Mouse (Mus musculus) urinary bladder, postnatal 0 days (tissue): Measurements from ENCODE around the gene Gm9903. TPM values are rescaled to one million over a fixed set of nuclear protein-coding genes. Genes with fewer than 3 reads are reported as not detected.

Experiments
- polyA plus RNA-seq: library from polyadenylated mRNA; unstranded; fragments of >200 nt; fragmentation: Nextera tagmentation; extraction: Ambion mirVana; gene quantifications from 2 replicates; pipeline ENCODE4 v1.2.1, GENCODE M21; 2015

The Gm9903 gene
- polyA plus RNA-seq, result 0.56 and 0.60 TPM in 2 replicates

DNA sequence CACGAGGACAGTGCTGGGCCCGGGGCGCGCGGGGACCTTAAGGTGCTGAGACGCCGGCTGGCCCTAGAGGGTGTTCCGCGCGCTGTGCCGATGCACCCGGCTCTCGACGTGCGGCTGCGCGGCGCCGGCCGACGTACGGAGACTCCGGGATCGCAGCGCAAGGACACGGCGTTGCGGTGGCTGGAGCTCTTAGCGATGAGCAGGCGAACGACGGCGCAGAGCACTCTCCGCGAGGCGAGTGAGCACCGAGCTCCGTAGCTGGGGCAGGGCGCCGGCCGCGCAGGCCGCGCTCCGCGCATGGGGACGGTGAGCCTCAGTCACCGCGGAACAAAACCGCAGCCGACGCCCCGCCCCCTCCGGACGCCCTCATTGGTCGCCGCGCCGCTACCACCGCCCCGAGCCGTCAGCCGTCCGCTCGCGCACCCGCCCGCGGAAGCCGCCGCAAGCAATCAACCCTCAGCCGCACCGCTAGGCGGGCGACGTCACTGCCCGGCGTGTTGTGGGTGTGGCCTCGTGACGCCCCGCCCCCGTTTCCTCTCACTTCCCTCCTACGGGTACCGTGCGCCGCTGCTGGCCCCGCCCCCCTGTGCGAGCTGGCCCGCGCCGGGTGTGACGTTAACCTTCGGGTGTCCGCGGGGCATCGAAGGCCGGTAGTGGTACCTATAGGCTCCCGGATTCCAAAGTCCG, at the start of gene Gm9903, which contains the start of gene Fam53a:
Gene Gm9903 (plus strand): TSS at position 625 of the 687 bp plus-strand sequence.
Gene Fam53a (minus strand): TSS at position 335 of the 687 bp plus-strand sequence.

DNA sequence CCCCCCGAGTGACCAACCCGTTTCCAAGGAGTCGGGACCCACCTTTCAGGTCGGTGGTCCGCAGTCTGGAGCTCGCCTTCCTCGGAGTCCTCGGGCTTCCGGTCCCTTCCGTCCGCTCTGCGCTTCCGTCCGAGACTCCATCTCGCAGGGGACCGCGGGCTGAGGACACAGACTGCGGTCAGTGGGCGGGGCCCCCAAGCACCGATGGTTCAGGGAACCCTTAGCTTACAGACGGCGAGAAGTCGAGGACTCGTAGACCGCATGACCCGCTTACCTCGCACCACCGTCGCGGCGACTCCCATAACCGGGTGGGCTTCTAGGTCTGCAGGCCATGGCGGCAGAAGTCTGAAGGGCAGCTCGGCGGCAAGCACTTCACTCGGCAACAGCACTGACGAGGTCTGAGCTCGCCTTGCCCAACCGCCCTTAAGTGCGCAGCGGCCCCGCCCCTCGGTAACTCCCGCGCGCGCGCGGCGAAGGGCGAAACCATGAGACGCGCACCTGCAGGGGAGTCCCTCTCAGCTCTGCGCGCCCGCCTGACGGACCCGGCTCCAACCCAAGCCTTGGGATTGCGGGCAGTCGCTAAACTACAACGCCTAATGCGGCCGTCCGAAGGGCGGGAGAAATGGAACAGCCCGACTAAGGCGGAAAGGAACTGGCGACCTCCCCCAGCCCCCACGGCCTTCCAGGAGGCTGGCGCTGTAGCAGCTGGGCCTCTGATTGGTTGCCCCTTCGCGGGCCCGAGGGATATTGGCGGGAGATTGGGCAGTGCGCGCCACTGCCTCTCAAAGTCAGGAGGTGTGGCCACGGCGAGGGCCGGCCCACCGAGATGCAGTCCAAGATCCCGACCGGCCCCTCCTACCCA, 22.4 kb downstream of the Gm9903 start, which contains the start of gene Slbp:
Gene Slbp (minus strand): TSS at position 654 of the 862 bp plus-strand sequence.

DNA sequence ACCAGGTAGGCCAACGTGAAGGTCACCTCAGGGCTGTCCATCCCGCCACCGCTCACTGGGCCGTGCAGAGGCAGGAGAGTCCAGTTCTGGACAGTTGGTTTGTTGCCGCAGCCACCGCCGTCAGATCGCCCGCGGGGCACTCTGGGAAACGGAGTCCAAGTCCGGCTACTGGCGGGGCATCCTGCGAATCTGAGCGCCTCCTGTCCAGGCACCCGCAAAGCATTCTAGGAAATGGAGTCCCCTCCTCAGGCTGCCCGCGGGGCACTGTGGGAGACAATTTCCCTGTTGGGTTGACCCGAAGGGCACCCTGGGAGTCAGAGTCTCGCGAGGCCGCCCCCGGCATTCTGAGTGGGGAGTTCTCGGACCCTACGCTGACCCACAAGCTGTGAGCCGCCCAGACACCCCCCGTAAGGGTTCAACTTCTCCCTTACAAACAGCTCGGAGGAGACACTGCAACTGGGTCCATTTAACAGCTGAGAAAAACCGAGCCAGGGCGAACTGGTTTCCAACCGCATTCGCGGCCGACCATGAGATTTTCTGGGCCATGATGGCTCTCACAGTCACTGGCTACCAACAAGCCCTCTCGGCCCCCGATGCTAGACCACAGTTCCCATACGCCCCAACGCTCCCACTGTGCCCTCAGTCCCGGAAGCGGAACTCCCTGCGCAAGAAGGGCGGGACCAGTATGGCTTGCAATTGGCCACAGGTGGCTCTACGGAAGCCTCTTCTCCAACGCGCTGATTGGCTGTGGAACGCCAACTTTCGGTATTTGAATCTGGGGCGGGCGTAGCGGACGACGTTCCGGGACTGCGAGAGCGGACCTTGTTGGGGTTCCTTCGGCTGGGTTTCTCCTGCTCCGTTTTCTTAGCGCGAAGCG, 28.3 kb downstream of the Gm9903 start, which contains the start of the genes Tacc3 and Tmem129:
Gene Tacc3 (plus strand): TSS at position 342 of the 877 bp plus-strand sequence.
Gene Tmem129 (minus strand): TSS at position 630 of the 877 bp plus-strand sequence.

Other genes starting within 250 kb of the Gm9903 start
- gene Nkx1-1, start 195.9 kb upstream of the Gm9903 start, polyA plus RNA-seq, result not detected in 2 replicates
- 45.4 and 46.0 TPM in 2 replicates for gene Fam53a, start 290 bp upstream of the Gm9903 start, polyA plus RNA-seq
- 69.2 and 86.7 TPM in 2 replicates for gene Slbp, start 22.6 kb downstream of the Gm9903 start, polyA plus RNA-seq
- 32.5 and 49.6 TPM in 2 replicates for gene Tacc3, start 28.2 kb downstream of the Gm9903 start, polyA plus RNA-seq
- 17.6 and 18.2 TPM in 2 replicates for gene Tmem129, start 28.5 kb downstream of the Gm9903 start, polyA plus RNA-seq
- gene Fgfr3, start 91.7 kb downstream of the Gm9903 start, polyA plus RNA-seq, result 11.4 and 12.1 TPM in 2 replicates
- 32.8 and 35.0 TPM in 2 replicates for gene Letm1, start 152.9 kb downstream of the Gm9903 start, polyA plus RNA-seq
- 9.3 and 16.5 TPM in 2 replicates for gene Nsd2, start 190.8 kb downstream of the Gm9903 start, polyA plus RNA-seq